Mouse (Mus musculus) bone marrow macrophage, adult 2 months (primary cell): ENCODE results near the gene Cnn3. TPM values are rescaled to one million over a fixed set of nuclear protein-coding genes. Genes with fewer than 3 reads are reported as not detected.

Source experiments
- H3K27ac ChIP-seq: 2 replicates; pipeline ENCODE4 v1.5.1; 2012; ENCODE audit warnings: low read depth, low read length; ENCODE audit not compliant: insufficient read depth
- H3K4me1 ChIP-seq: 2 replicates; pipeline ENCODE4 v1.6.1; 2012; ENCODE audit warnings: low read length; ENCODE audit not compliant: control insufficient read depth, insufficient read depth
- H3K4me3 ChIP-seq: 2 replicates; pipeline ENCODE4 v1.5.1; 2012; ENCODE audit warnings: mild to moderate bottlenecking, low read length, moderate library complexity; ENCODE audit not compliant: insufficient read depth
- CTCF ChIP-seq: IDR thresholded peaks from 2 replicates; pipeline ENCODE4 v1.5.1; 2012; ENCODE audit warnings: low read depth, mild to moderate bottlenecking, low read length, moderate library complexity
- POLR2A ChIP-seq: IDR thresholded peaks from 2 replicates; pipeline ENCODE4 v1.6.1; 2012; ENCODE audit warnings: mild to moderate bottlenecking, low read depth, low read length, borderline replicate concordance
- polyA plus RNA-seq: library from polyadenylated mRNA; stranded (reverse); fragments of >200 nt; gene quantifications from 2 replicates; pipeline ENCODE4 v1.2.4, GENCODE M21; 2012; ENCODE audit not compliant: missing spikeins, insufficient read depth, insufficient read length

Gene Cnn3
- polyA plus RNA-seq, 1 experiment: 1.3 TPM

DNA sequence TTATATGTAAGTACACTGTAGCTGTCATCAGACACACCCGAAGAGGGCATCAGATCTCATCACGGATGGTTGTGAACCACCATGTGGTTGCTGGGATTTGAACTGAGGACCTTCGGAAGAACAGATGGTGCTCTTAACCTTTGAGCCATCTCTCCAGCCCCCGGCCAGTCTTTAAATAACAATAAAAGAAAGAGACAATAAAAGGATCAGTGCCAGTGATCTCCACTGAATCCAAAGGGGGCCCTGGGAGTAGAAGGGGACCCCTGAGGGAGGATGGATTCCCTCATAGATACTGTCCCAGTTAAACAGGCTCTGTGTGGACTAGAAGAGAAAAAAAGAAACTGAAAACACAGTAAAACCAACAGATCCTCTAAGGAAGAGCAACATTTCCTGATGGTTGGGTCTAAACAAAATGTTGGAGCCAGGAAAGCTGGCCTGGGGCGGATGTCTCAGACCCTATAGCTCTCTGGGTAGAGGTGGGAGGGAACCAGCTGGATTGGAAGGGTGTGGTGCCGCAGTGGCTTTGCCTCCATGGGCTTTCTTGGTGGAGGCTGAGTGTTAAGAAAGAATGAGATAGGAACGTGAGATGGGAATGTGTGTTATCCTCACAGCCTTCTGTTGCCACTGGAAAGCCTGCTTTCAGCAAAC lies 4.1 kb downstream of the Cnn3 start:
- TF ChIP-seq CTCF (no peak), POLR2A (no peak)
- no peak overlapping the region for H3K27ac ChIP-seq
- H3K4me3 ChIP-seq: no peak overlapping the region
- no peaks in the 10 kb centered on the region; the same call in 1 of the 2 replicates for H3K4me1 ChIP-seq

DNA sequence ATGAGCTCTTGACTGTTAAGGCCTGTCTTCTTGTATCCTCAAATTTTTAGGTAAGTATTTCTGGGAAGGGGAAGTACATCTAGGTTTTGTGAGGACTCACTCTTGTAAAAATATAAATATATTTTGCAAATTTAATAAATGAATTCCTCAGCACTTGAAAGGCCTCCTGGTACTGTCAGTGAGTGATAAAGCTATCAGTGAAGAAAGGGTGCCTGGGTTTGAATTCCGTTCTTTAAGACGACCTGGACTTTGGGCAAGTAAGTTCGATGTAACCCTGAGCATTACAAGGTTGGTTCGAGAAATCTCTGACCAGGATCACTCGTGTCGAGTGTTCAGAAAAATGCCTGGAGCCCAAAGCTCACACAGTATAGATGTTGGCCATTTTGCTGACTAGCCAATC lies 7.1 kb downstream of the Cnn3 start:
- Histone ChIP-seq H3K27ac (no peak overlapping the region), H3K4me3 (no peak overlapping the region), H3K4me1 (no peaks in the 10 kb centered on the region)
- TF ChIP-seq CTCF (no peak), POLR2A (no peak)

DNA sequence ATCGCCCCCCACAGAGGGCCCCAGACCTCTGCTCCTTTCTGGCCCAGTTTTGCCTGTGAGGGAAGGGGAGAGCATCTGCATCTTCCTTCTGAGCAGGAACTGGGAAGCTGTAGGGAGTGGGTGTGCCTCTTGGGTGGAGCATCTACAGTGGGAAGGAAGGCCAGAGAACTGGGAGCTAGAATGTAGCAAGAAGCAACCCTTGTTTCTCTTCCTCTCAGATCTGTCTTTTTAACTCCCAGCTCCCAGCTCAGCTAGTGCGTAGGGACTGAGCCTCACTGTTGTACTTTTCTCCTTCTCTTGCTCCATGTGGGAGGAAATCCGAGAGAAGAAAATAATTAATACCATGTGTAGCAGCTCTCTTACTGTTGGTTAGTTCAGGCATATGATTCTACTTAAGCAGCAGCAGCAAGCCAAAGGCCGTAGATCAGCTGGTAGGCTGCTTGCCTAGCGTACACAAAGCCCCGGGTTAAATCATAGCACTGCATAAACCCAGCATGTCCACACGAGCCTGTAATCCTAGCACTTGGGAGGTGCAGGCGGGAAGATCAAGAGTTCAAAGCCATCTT lies 7.8 kb downstream of the Cnn3 start:
- Histone ChIP-seq H3K4me3 (no peak overlapping the region), H3K27ac (no peak overlapping the region), H3K4me1 (no peaks in the 10 kb centered on the region)
- TF ChIP-seq CTCF (no peak), POLR2A (no peak)

DNA sequence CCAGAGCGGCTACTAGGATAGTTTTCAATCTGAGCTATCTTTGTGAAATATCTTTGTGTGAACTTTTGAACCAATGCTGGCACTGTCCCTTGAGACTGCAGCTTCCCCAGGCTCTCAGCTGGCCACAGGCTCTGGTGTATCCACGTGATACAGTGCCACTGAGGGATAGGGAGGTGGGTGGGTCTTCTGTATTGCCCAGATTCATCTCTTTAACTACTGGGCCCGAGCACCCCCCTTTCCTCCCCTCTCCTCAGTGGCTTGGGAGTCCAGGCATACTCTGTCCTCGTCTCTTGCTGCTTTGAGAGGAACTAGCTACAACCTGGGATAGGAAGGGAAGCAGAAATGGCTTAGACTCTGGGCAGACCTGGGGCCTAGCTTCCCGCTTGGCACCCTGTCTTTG lies 9.0 kb downstream of the Cnn3 start:
- Histone ChIP-seq H3K27ac (no peak overlapping the region), H3K4me1 (no peaks in the 10 kb centered on the region), H3K4me3 (no peak overlapping the region)
- TF ChIP-seq POLR2A (no peak), CTCF (no peak)

DNA sequence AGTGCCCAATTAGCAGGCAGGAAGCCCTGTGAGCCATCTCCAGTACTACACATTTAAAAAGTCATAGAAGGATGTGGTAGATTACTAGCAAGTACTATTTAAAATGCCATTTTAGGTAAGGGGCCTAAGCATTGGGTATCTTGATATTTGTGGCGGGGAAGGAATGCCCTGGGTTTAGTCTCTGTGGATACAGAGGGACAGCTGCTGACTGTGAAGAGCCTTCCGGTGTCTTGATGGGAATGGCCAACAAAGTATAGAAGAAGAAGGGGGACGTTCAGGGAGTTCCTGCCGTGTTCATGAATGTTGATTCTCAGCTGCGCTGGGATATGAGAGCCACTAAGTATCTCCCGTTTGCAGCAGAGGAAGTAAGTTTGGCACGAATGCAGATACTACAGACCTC lies 10.8 kb downstream of the Cnn3 start:
- Histone ChIP-seq H3K4me1 (no peaks in the 10 kb centered on the region), H3K4me3 (no peak overlapping the region), H3K27ac (no peak overlapping the region)
- TF ChIP-seq POLR2A (no peak), CTCF (no peak)

DNA sequence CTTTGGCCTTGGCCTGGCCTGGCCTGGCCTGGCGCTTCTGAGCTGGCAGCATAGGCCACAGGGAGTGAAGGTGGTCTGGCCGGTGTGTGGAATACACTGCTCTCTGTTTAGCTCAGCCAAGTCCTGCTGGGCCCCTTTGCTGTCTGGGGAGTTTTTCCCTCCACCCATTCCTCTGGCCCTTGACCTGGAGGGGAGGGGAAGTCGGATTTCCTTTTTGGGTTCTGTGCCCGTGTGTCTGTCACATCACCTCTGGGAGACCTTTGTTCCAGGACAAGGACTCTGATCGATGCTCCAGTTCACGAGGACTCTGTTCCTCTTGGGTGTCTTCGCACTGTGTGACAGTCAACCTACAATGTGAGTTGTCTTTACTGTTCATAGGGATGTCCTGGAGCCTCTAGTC lies 11.7 kb downstream of the Cnn3 start:
- H3K27ac ChIP-seq: no peak overlapping the region
- no peak overlapping the region for H3K4me3 ChIP-seq
- TF ChIP-seq CTCF (no peak), POLR2A (no peak)
- H3K4me1 ChIP-seq: no peaks in the 10 kb centered on the region

DNA sequence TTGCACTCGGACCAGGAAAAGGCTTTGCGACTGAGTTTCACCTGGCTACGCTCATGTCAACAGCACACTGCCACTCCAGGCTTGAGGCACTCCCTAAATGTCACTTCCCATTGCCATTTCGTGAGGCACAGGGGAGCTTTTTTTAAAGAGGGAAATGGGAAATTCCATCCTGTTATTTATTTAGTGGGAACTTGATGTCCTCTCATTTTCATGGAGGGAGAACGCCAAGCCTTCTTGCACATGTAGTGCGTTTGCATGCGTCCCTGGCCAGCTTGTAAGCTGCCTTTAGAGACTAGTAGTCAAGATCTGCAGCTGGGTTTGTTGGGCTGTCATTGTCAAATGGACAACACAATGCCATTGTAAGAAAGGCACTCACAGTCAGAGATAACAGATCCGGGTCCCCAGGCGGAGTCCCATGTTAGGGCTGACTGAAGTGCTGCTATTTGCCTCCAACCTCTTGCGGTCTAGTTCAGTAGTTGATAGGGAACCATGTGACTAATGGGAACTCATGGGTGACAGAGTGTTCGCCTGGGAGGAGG lies 13.4 kb downstream of the Cnn3 start:
- Histone ChIP-seq H3K4me3 (no peak overlapping the region), H3K27ac (no peak overlapping the region), H3K4me1 (no peaks in the 10 kb centered on the region)
- no peak for TF ChIP-seq POLR2A

DNA sequence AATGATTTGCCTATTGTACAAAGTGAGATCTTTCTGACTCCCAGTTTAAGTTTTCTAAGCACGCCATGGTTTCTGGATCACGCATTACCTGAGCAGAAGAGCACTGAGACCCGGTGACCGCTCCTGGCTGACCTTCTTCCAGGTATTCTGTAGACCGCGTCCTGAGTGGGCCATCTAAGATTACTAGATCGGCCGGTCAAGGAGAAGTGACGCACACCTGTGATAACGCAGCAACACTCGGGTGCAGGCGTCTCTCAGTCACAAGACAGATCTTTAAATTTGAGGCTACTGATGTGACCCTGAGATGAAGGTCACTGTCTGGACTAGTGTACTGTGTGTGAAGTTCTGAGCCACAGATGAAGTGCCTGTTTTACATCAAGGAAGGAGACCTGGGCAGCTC lies 15.2 kb downstream of the Cnn3 start:
- no peaks in the 10 kb centered on the region for H3K4me1 ChIP-seq
- H3K27ac ChIP-seq: no peak overlapping the region
- TF ChIP-seq POLR2A (no peak), CTCF (no peak)
- H3K4me3 ChIP-seq: no peak overlapping the region

DNA sequence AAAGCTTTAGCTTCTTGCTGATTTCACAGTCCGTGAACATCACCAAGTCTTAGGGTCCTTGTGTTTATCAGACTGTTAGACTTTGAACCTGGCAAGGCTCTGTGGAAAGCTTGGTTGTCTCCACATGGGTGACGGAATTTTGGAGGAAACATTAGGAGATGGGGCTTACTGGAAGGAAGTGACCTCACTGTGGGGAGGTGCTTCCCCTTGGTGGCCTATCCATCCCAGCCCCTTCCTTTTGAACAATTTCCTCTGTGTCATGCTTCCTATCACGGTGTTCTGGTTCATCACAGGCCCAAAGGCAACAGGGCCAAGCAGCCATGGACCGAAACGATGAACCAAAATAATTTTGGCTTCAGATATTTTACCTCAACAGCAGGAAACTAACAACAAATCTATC lies 16.0 kb downstream of the Cnn3 start:
- no peak overlapping the region for H3K4me3 ChIP-seq
- TF ChIP-seq CTCF: no peak
- no peak for TF ChIP-seq POLR2A
- H3K27ac ChIP-seq: no peak overlapping the region
- H3K4me1 ChIP-seq: no peaks in the 10 kb centered on the region

DNA sequence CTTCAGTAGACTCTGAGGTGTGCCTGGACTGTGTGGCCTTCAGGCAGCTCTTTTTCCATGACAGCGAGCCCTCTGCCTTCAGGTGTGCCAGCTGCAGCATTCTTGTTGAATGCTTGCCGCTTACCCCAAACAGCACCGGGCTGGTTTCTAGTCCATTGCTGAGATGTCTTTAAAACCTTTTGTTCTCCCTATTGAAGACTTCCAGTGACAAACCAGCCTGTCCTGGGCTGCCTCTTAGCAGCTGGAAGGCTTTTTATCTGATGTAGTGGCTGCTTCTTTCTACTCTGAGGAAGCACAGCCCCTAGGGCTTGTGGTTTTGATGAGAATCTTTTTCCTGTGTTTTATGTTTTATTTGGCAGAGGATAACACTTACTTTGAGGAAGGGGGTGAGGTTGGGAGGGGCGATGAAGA lies 17.6 kb downstream of the Cnn3 start:
- H3K4me1 ChIP-seq: no peaks in the 10 kb centered on the region
- H3K4me3 ChIP-seq: no peak overlapping the region
- TF ChIP-seq CTCF: no peak
- TF ChIP-seq POLR2A: no peak
- H3K27ac ChIP-seq: no peak overlapping the region

DNA sequence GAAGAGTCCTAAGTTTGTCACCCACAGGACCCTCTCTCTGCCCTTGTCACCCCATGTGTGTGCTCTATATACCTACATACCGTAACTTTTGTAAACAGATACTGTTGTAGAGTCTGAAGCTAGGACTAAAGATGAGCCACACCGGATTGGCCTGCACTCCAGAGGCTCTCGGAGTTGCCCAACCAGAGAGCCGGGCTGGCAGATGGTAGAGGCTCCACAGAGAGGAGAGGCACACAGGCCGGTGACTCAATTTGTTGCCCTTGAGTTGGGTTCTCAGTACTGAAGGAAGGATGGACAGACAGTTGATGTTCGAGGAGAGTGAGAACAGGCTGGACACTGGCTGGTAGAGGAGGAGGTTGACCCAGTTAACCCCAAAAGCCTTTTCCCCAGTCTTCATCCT lies 18.1 kb downstream of the Cnn3 start:
- no peak overlapping the region for H3K4me3 ChIP-seq
- H3K27ac ChIP-seq: no peak overlapping the region
- H3K4me1 ChIP-seq: peaks cover under 1% of the 10 kb centered on the region; the same call in 1 of the 2 replicates
- TF ChIP-seq CTCF: no peak

DNA sequence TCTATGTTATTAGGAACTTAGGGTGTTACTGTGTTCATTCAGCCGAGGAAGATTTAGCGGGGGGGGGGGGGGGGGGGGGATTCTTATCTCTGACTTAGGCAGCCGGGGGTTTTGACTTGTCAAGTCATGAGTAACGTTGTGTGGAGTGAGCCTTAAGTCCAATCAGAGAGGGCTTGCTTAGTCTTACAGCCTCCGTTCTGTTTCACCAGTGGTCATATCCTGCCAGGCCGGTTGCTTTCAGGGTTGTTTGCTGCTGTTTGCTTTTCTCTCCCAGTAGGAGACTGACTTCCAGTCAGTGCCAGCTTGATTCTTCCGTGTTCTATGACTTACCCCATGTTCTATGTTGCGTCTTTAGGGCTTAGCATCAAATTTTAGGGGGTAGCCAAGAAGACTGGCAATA lies 20.2 kb downstream of the Cnn3 start:
- no peak for TF ChIP-seq CTCF
- no peak for TF ChIP-seq POLR2A
- Histone ChIP-seq H3K27ac (no peak overlapping the region), H3K4me3 (no peak overlapping the region), H3K4me1 (peaks cover 3% of the 10 kb centered on the region; the same call in 1 of the 2 replicates)
